Mouse (Mus musculus) G1E (cell line): ENCODE data around the gene Zbed5.

Experiments used
- CTCF ChIP-seq: IDR thresholded peaks from 2 replicates; pipeline ENCODE4 v1.5.1; 2012; ENCODE audit warnings: low read depth, low read length, inconsistent platforms, mixed read lengths
- GATA1 ChIP-seq: IDR thresholded peaks from 2 replicates; pipeline ENCODE4 v1.6.1; 2012; ENCODE audit warnings: borderline replicate concordance, low read length, inconsistent platforms, mixed read lengths
- GATA2 ChIP-seq: IDR thresholded peaks from 2 replicates; pipeline ENCODE4 v1.6.1; 2012; ENCODE audit warnings: low read depth, low read length, inconsistent platforms, borderline replicate concordance
- POLR2AphosphoS5 ChIP-seq: IDR thresholded peaks from 2 replicates; pipeline ENCODE4 v1.6.1; 2012; ENCODE audit warnings: low read depth, low read length, inconsistent platforms; ENCODE audit not compliant: insufficient replicate concordance
- TAL1 ChIP-seq: conservative IDR thresholded peaks from 2 replicates; pipeline ENCODE4 v1.6.1; 2012; ENCODE audit warnings: low read depth, low read length, inconsistent platforms, mixed read lengths

GRCm38 (mm10) chr5:129875098-129875497 lies 20.4 kb upstream of the Zbed5 start:
- TF ChIP-seq CTCF (no peak), GATA1 (no peak), POLR2AphosphoS5 (no peak), TAL1 (no peak), GATA2 (no peak)
